Mouse (Mus musculus): ENCODE data around the gene Efcab6. TPM values are rescaled to one million over a fixed set of nuclear protein-coding genes. Genes with fewer than 3 reads are reported as not detected.
A peak's percentile ranks its signal among the peaks of the same experiment; 100 is the strongest.
"Not testable (repeated sequence)": the region's sequence is repeated elsewhere in the genome, so short reads cannot be mapped to it uniquely, and the experiment has no call there.

The Efcab6 gene
- 0.85 and 1.3 TPM in 2 replicates for polyA plus RNA-seq (2015; fragmentation: Nextera tagmentation; extraction: Ambion mirVana)

- H3K4me3 ChIP-seq (replicated peaks), result peak within 1 kb of the TSS; percentile 34
- H3K27me3 ChIP-seq, result peaks cover 19% of the 10 kb centered on the region
- no peaks in the 10 kb centered on the region for H3K9me3 ChIP-seq (replicated peaks)
- WGBS, result 1% methylated on average over 29 of the region's 29 CpGs
- no peak within 1 kb of the TSS for H3K9ac ChIP-seq
- H3K4me2 ChIP-seq (replicated peaks), result peak within 1 kb of the TSS; percentile 49
- no peaks in the 10 kb centered on the region for H3K36me3 ChIP-seq
- 0 out of 2 replicates have a peak, but pooled peaks have one; percentile 56 for ATAC-seq (ENCODE audit: insufficient number of reproducible peaks, low FRiP score, low TSS enrichment, low read depth)
- H3K4me1 ChIP-seq, result peaks cover 4% of the 10 kb centered on the region
- no peak within 1 kb of the TSS for H3K27ac ChIP-seq (replicated peaks)
Measured at GRCm38 (mm10) chr15:84065140-84065539, at the start of gene Efcab6. Gene Efcab6 (minus strand): TSS chr15:84065379.

GRCm38 (mm10) chr15:84113873-84114272 is 48.7 kb upstream of the Efcab6 start:
- Histone ChIP-seq H3K9me3 (replicated peaks) (no peaks in the 10 kb centered on the region), H3K4me1 (no peaks in the 10 kb centered on the region), H3K27ac (replicated peaks) (no peak overlapping the region), H3K4me3 (replicated peaks) (no peak overlapping the region), H3K4me2 (replicated peaks) (no peak overlapping the region), H3K9ac (no peak overlapping the region), H3K27me3 (no peaks in the 10 kb centered on the region), H3K36me3 (no peaks in the 10 kb centered on the region)
- ATAC-seq (ENCODE audit: insufficient number of reproducible peaks, low FRiP score, low TSS enrichment, low read depth), result no peak
- 74% methylated on average over 6 of the region's 6 CpGs for WGBS

GRCm38 (mm10) chr15:84108899-84109298 is 43.7 kb upstream of the Efcab6 start:
- H3K4me2 ChIP-seq (replicated peaks), result no peak overlapping the region
- no peak overlapping the region for H3K9ac ChIP-seq
- H3K4me1 ChIP-seq, result peaks cover 10% of the 10 kb centered on the region
- no peaks in the 10 kb centered on the region for H3K36me3 ChIP-seq
- 3% methylated on average over 13 of the region's 13 CpGs for WGBS
- H3K27ac ChIP-seq (replicated peaks), result no peak overlapping the region
- peaks cover 41% of the 10 kb centered on the region for H3K27me3 ChIP-seq
- H3K9me3 ChIP-seq (replicated peaks), result no peaks in the 10 kb centered on the region
- ATAC-seq (ENCODE audit: insufficient number of reproducible peaks, low FRiP score, low TSS enrichment, low read depth), result no peak
- H3K4me3 ChIP-seq (replicated peaks), result no peak overlapping the region

- Histone ChIP-seq H3K4me3 (replicated peaks) (peak overlapping the region; percentile 52), H3K4me1 (peaks cover 10% of the 10 kb centered on the region), H3K4me2 (replicated peaks) (peak overlapping the region; percentile 94), H3K36me3 (no peaks in the 10 kb centered on the region), H3K9ac (no peak overlapping the region), H3K27me3 (peaks cover 41% of the 10 kb centered on the region), H3K9me3 (replicated peaks) (no peaks in the 10 kb centered on the region), H3K27ac (replicated peaks) (no peak overlapping the region)
- ATAC-seq (ENCODE audit: insufficient number of reproducible peaks, low FRiP score, low TSS enrichment, low read depth), result 0 out of 2 replicates have a peak, but pooled peaks have one; percentile 31
- WGBS, result 8% methylated on average over 12 of the region's 12 CpGs
Measured at GRCm38 (mm10) chr15:84105924-84106500, 40.8 kb upstream of the Efcab6 start.

GRCm38 (mm10) chr15:84105105-84105923 is 40.1 kb upstream of the Efcab6 start, which contains the start of gene Sult4a1:
Gene Sult4a1 (minus strand): TSS chr15:84105754.
- peaks cover 41% of the 10 kb centered on the region for H3K27me3 ChIP-seq
- WGBS, result 2% methylated on average over 77 of the region's 77 CpGs

GRCm38 (mm10) chr15:84104626-84105025 is 39.4 kb upstream of the Efcab6 start:
- Histone ChIP-seq H3K36me3 (no peaks in the 10 kb centered on the region), H3K4me1 (peaks cover 10% of the 10 kb centered on the region), H3K4me3 (replicated peaks) (0 out of 2 replicates have a peak overlapping the region, but pooled peaks have one; percentile 52), H3K9ac (no peak overlapping the region), H3K9me3 (replicated peaks) (no peaks in the 10 kb centered on the region), H3K4me2 (replicated peaks) (peak overlapping the region; percentile 94; the same call in 1 of the 2 replicates), H3K27ac (replicated peaks) (no peak overlapping the region), H3K27me3 (peaks cover 41% of the 10 kb centered on the region)
- WGBS, result 76% methylated on average over 7 of the region's 7 CpGs
- ATAC-seq (ENCODE audit: insufficient number of reproducible peaks, low FRiP score, low TSS enrichment, low read depth), result no peak

More at GRCm38 (mm10) chr15:84105105-84105923, 40.1 kb upstream of the Efcab6 start, which contains the start of gene Sult4a1:
- H3K4me3 ChIP-seq (replicated peaks), result peak within 1 kb of the TSS; percentile 52
- no peak for ATAC-seq (ENCODE audit: insufficient number of reproducible peaks, low FRiP score, low TSS enrichment, low read depth)
- H3K36me3 ChIP-seq, result no peaks in the 10 kb centered on the region
- H3K4me1 ChIP-seq, result peaks cover 10% of the 10 kb centered on the region
- 0 out of 2 replicates have a peak within 1 kb of the TSS, but pooled peaks have one; percentile 1 for H3K9ac ChIP-seq
- H3K4me2 ChIP-seq (replicated peaks), result peak within 1 kb of the TSS; percentile 94
- H3K27ac ChIP-seq (replicated peaks), result no peak within 1 kb of the TSS
- no peaks in the 10 kb centered on the region for H3K9me3 ChIP-seq (replicated peaks)

GRCm38 (mm10) chr15:84097536-84097935 is 32.4 kb upstream of the Efcab6 start:
- H3K27ac ChIP-seq (replicated peaks); H3K4me2 ChIP-seq (replicated peaks); H3K4me1 ChIP-seq; H3K9ac ChIP-seq; H3K27me3 ChIP-seq; H3K9me3 ChIP-seq (replicated peaks); H3K4me3 ChIP-seq (replicated peaks); ATAC-seq (ENCODE audit: insufficient number of reproducible peaks, low FRiP score, low TSS enrichment, low read depth); H3K36me3 ChIP-seq: not testable (repeated sequence)
- WGBS, result 84% methylated on average over 15 of the region's 15 CpGs

GRCm38 (mm10) chr15:84096051-84096450 is 30.9 kb upstream of the Efcab6 start:
- no peak overlapping the region for H3K4me2 ChIP-seq (replicated peaks)
- H3K4me1 ChIP-seq, result no peaks in the 10 kb centered on the region
- no peaks in the 10 kb centered on the region for H3K27me3 ChIP-seq
- H3K4me3 ChIP-seq (replicated peaks), result no peak overlapping the region
- 84% methylated on average over 8 of the region's 8 CpGs for WGBS
- H3K27ac ChIP-seq (replicated peaks), result no peak overlapping the region
- no peak overlapping the region for H3K9ac ChIP-seq
- H3K9me3 ChIP-seq (replicated peaks), result no peaks in the 10 kb centered on the region
- no peak for ATAC-seq (ENCODE audit: insufficient number of reproducible peaks, low FRiP score, low TSS enrichment, low read depth)
- H3K36me3 ChIP-seq, result no peaks in the 10 kb centered on the region

- H3K4me1 ChIP-seq, result no peaks in the 10 kb centered on the region
- H3K9me3 ChIP-seq (replicated peaks), result no peaks in the 10 kb centered on the region
- whole genome bisulfite sequencing, result 63% methylated on average over 7 of the region's 7 CpGs
- H3K4me2 ChIP-seq (replicated peaks), result no peak overlapping the region
- H3K27me3 ChIP-seq, result no peaks in the 10 kb centered on the region
- no peak overlapping the region for H3K9ac ChIP-seq
- no peaks in the 10 kb centered on the region for H3K36me3 ChIP-seq
- H3K4me3 ChIP-seq (replicated peaks), result no peak overlapping the region
- no peak overlapping the region for H3K27ac ChIP-seq (replicated peaks)
- no peak for ATAC-seq (ENCODE audit: insufficient number of reproducible peaks, low FRiP score, low TSS enrichment, low read depth)
Measured at GRCm38 (mm10) chr15:84094921-84095320, 29.7 kb upstream of the Efcab6 start.

- ATAC-seq (ENCODE audit: insufficient number of reproducible peaks, low FRiP score, low TSS enrichment, low read depth), result no peak
- H3K4me2 ChIP-seq (replicated peaks), result no peak overlapping the region
- no peaks in the 10 kb centered on the region for H3K4me1 ChIP-seq
- H3K9me3 ChIP-seq (replicated peaks), result no peaks in the 10 kb centered on the region
- 50% methylated on average over 9 of the region's 9 CpGs for WGBS
- no peaks in the 10 kb centered on the region for H3K27me3 ChIP-seq
- no peaks in the 10 kb centered on the region for H3K36me3 ChIP-seq
- no peak overlapping the region for H3K4me3 ChIP-seq (replicated peaks)
- no peak overlapping the region for H3K27ac ChIP-seq (replicated peaks)
- no peak overlapping the region for H3K9ac ChIP-seq
Measured at GRCm38 (mm10) chr15:84086775-84087174, 21.6 kb upstream of the Efcab6 start.

GRCm38 (mm10) chr15:84086364-84086763 is 21.2 kb upstream of the Efcab6 start:
- Histone ChIP-seq H3K4me3 (replicated peaks) (no peak overlapping the region), H3K27me3 (no peaks in the 10 kb centered on the region), H3K9ac (no peak overlapping the region), H3K9me3 (replicated peaks) (no peaks in the 10 kb centered on the region), H3K4me1 (no peaks in the 10 kb centered on the region), H3K4me2 (replicated peaks) (no peak overlapping the region), H3K27ac (replicated peaks) (no peak overlapping the region), H3K36me3 (no peaks in the 10 kb centered on the region)
- no peak for ATAC-seq (ENCODE audit: insufficient number of reproducible peaks, low FRiP score, low TSS enrichment, low read depth)
- 24% methylated on average over 12 of the region's 12 CpGs for WGBS

Data from embryonic facial prominence, embryonic 15.5 days (tissue).